Mouse (Mus musculus) heart, adult 2 months (tissue): ENCODE data around the gene Abcg4. TPM values are rescaled to one million over a fixed set of nuclear protein-coding genes. Genes with fewer than 3 reads are reported as not detected.
A peak's percentile ranks its signal among the peaks of the same experiment; 100 is the strongest.

ENCODE experiments used
- DNase-seq, 2 experiments: peaks; one replicate each; pipeline ENCODE4 v3.0.0; 2021
- H3K27ac ChIP-seq: fragments of 200-600 bp; 2 replicates; pipeline ENCODE4 v1.8.1; 2022
- H3K27me3 ChIP-seq: fragments of 200-500 bp; 2 replicates; pipeline ENCODE4 v1.6.1; 2012; ENCODE audit warnings: mild to moderate bottlenecking, low read length, inconsistent platforms, mixed read lengths; ENCODE audit not compliant: control insufficient read depth, insufficient read depth
- H3K36me3 ChIP-seq: fragments of 200-500 bp; 2 replicates; pipeline ENCODE4 v1.6.1; 2012; ENCODE audit warnings: low read length, inconsistent platforms; ENCODE audit not compliant: control insufficient read depth, insufficient read depth
- H3K4me1 ChIP-seq: fragments of 200-500 bp; 2 replicates; pipeline ENCODE4 v1.6.1; 2011; ENCODE audit warnings: low read length; ENCODE audit not compliant: control insufficient read depth, insufficient read depth
- H3K4me3 ChIP-seq: fragments of 200-600 bp; 2 replicates; pipeline ENCODE4 v1.8.1; 2022
- H3K79me2 ChIP-seq: fragments of 200-500 bp; replicated peaks from 2 replicates; pipeline ENCODE4 v1.6.1; 2012; ENCODE audit warnings: mild to moderate bottlenecking, inconsistent platforms, low read length, moderate library complexity, mixed read lengths; ENCODE audit not compliant: control insufficient read depth, insufficient read depth
- H3K9ac ChIP-seq: fragments of 200-500 bp; 2 replicates; pipeline ENCODE4 v1.6.1; 2012; ENCODE audit warnings: low read depth, mild to moderate bottlenecking, control low read depth, inconsistent platforms, low read length, mixed read lengths
- CTCF ChIP-seq: fragments of 200-600 bp; IDR thresholded peaks from 2 replicates; pipeline ENCODE4 v1.8.1; 2022; ENCODE audit warnings: antibody characterized with exemption, mild to moderate bottlenecking, moderate library complexity
- EP300 ChIP-seq: fragments of 200-500 bp; IDR thresholded peaks from 2 replicates; pipeline ENCODE4 v1.6.1; 2011; ENCODE audit warnings: low read depth, low read length, control low read depth; ENCODE audit not compliant: insufficient read depth
- POLR2A ChIP-seq: fragments of 200-500 bp; IDR thresholded peaks from 2 replicates; pipeline ENCODE4 v1.6.1; 2011; ENCODE audit warnings: mild to moderate bottlenecking, low read depth, low read length, control low read depth; ENCODE audit not compliant: insufficient read depth
- WGBS: fragments of 180-500 bp; shearing (Covaris S2); methylation state at CpG from one replicate; pipeline ENCODE4 v1.1.7; 2018; 5-methylcytosine and 5-hydroxymethylcytosine counted together
- intact Hi-C: fragments of 180-260 bp; cut with DNase I; formaldehyde crosslinking; loops from one replicate; pipeline ENCODE4 v1.15.1; 2025
- polyA plus RNA-seq: library from polyadenylated mRNA; depleted of rRNA; stranded (reverse); fragments of >200 nt; gene quantifications from 2 replicates; pipeline ENCODE4 v1.2.3, GENCODE M21; 2012
- total RNA-seq, 2 experiments: library from RNA; stranded (reverse); gene quantifications; 2 replicates each; pipeline ENCODE4 v1.2.3; 2021

The Abcg4 gene
- total and polyA plus RNA-seq, 3 experiments: 0.42 to 2.1 (median 0.75) TPM

DNA sequence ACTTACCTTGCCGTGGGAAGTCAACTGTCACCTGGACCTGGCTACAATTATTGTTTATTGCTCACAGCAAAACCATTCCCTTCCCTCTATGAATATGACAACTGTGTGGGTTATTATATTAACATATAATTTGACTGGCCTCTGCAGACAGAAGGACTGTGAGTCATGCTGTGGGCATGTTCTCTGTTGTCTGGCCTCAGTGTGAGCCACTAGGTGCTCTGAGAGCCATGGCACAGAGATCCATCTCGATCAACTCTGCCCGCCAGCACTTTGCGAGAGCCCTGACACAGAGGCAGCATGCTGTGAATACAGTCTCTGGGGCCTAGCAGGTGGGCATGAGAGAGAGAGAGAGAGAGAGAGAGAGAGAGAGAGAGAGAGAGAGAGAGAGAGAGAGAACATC lies 18.4 kb downstream of the Abcg4 start:
- DNase-seq: no peak

DNA sequence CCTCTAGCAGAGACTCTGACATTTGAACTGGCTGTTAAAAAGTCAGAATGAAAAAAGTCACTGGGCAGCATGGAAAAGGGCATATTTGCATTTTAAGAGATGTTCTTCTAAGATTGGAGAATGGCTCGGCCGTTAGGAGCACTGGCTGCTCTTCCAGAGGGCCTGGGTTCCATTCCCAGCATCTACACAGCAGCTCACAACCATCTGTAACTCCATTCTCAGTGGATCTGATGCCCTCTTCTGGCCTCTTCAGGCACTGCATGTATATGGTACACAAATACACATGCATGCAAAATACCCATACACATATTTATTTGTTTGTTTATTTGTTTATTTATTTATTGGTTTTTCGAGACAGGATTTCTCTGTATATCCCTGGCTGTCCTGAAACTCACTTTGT lies 19.3 kb downstream of the Abcg4 start:
- H3K36me3 ChIP-seq: no peaks in the 10 kb centered on the region
- intact Hi-C loops: loop anchor here (1.0 to 10.0 kb wide), 3 partner anchors 20 to 284 kb away; no protein-coding TSS in a partner anchor
- H3K4me3 ChIP-seq: no peak overlapping the region
- H3K27me3 ChIP-seq: no peaks in the 10 kb centered on the region
- H3K27ac ChIP-seq: no peak overlapping the region
- H3K79me2 ChIP-seq: no peaks in the 10 kb centered on the region
- peak in 1 of 2 experiments; percentile 49 for DNase-seq
- H3K4me1 ChIP-seq: peaks cover 4% of the 10 kb centered on the region; the same call in 1 of the 2 replicates
- TF ChIP-seq POLR2A (no peak), CTCF (peak; percentile 80)
- WGBS: 86% methylated on average over 3 of the region's 3 CpGs
- no peak overlapping the region for H3K9ac ChIP-seq

More for the DNA sequence above, 18.4 kb downstream of the Abcg4 start:
- Histone ChIP-seq H3K4me1 (peaks cover 4% of the 10 kb centered on the region; the same call in 1 of the 2 replicates), H3K79me2 (no peaks in the 10 kb centered on the region), H3K9ac (no peak overlapping the region), H3K36me3 (no peaks in the 10 kb centered on the region), H3K4me3 (no peak overlapping the region), H3K27ac (no peak overlapping the region), H3K27me3 (no peaks in the 10 kb centered on the region)
- intact Hi-C loops: loop anchor here (1.0 to 10.0 kb wide), 3 partner anchors 21 to 285 kb away; no protein-coding TSS in a partner anchor
- TF ChIP-seq POLR2A: no peak
- WGBS: 88% methylated on average over 4 of the region's 4 CpGs

DNA sequence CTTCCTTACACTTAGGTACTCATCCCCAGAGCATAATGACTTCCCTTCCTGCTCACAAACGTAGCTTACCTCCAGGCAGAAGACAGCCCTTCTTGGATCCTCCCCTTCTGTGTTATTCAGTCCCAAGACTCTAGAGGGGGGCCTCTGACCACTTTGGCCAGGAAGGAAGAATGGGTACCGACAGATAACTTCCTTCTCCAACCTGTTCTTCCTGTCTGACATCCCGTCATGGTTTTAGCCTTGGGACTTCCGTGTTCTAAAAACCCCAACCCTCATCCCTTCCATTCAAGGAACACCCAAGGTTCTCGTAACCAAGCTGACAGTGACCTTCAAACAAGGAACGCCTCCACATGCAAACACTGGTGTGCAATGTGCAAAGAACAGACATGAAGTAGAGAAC lies 20.0 kb downstream of the Abcg4 start, which contains the start of gene Nlrx1:
Gene Nlrx1, minus strand, starts transcription at position 168 of the 400 bp plus-strand sequence.
- H3K36me3 ChIP-seq: no peaks in the 10 kb centered on the region
- no peak for DNase-seq
- 54% methylated on average over 6 of the region's 6 CpGs for WGBS

DNA sequence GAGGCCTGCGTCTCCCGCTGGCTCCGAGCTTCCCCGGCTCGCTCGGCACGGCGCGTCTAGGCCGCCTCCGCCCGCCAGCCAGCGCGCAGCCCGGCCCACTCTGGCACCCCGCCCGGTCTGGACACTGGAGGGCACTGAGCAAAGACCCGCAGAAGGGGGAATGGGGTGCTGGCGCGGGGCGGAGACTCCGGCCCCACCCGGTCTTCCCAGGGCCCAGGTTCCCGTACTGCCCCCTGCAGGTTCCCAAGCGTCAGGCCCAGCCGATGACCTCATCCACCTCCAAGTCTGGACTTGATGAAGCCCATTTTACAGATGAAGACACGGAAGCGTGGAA lies 20.4 kb downstream of the Abcg4 start:
- intact Hi-C loops: loop anchor here (2.0 to 10.0 kb wide), 2 partner anchors 19 to 283 kb away; no protein-coding TSS in a partner anchor
- Histone ChIP-seq H3K27me3 (no peaks in the 10 kb centered on the region), H3K36me3 (no peaks in the 10 kb centered on the region), H3K79me2 (no peaks in the 10 kb centered on the region), H3K4me1 (peaks cover 4% of the 10 kb centered on the region; the same call in 1 of the 2 replicates), H3K9ac (peak overlapping the region; percentile 95), H3K27ac (peak overlapping the region; percentile 91), H3K4me3 (peak overlapping the region; percentile 59)
- WGBS: 4% methylated on average over 28 of the region's 28 CpGs
- peak; percentile 91 to 93 for DNase-seq
- TF ChIP-seq EP300 (0 out of 2 replicates have a peak, but pooled peaks have one; percentile 34), POLR2A (0 out of 2 replicates have a peak, but pooled peaks have one; percentile 46), CTCF (peak; percentile 87)

More for the DNA sequence above, 20.0 kb downstream of the Abcg4 start, which contains the start of gene Nlrx1:
- H3K4me1 ChIP-seq: peaks cover 4% of the 10 kb centered on the region; the same call in 1 of the 2 replicates
- H3K4me3 ChIP-seq: peak within 1 kb of the TSS; percentile 59
- no peaks in the 10 kb centered on the region for H3K27me3 ChIP-seq
- peak within 1 kb of the TSS; percentile 91 for H3K27ac ChIP-seq
- no peaks in the 10 kb centered on the region for H3K79me2 ChIP-seq
- H3K9ac ChIP-seq: peak within 1 kb of the TSS; percentile 95
- TF ChIP-seq POLR2A (no peak), CTCF (no peak), EP300 (no peak)
- intact Hi-C loops: loop anchor here (2.0 to 10.0 kb wide), 2 partner anchors 20 to 284 kb away; no protein-coding TSS in a partner anchor

DNA sequence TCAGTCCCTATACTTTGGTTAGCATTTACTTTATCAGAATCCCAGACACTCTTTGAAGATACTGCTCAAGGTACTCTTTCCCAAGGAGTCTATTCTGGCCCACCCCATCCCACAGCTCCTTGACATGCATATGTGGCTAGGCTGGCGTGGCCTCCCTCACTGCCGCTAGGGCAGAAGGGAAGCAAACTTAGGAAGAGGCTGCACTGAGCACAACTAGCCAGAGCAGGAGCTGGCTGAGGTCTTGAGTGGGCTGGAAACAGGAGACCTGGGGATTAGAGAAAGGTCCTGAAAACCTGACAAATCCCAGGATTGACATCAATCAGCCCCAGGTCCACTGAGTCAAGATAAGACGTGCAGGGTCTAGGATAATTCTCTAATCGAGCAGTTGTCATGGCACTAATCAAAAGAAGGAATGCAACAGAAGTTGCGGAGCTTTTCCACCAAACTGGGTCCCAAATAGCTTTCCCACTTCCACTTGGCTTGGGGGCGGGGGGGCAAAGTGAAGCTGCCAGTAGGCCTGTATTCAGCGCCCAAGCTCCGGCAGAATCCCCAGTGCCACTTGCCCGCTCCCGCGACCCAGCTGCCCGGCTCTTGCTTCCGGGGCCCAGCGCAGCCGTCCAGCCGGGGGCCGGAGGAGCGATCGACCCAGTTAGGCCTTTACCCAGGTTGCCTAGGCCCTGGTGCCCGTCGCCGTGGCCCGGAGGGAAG lies 20.9 kb downstream of the Abcg4 start:
- Histone ChIP-seq H3K27me3 (no peaks in the 10 kb centered on the region), H3K79me2 (no peaks in the 10 kb centered on the region), H3K4me1 (peaks cover 4% of the 10 kb centered on the region; the same call in 1 of the 2 replicates), H3K27ac (peak overlapping the region; percentile 91), H3K36me3 (no peaks in the 10 kb centered on the region), H3K4me3 (peak overlapping the region; percentile 59), H3K9ac (peak overlapping the region; percentile 95)
- WGBS: 4% methylated on average over 23 of the region's 23 CpGs
- intact Hi-C loops: loop anchor here (2.0 to 10.0 kb wide), 2 partner anchors 19 to 283 kb away; no protein-coding TSS in a partner anchor
- DNase-seq: peak; percentile 39 to 55
- TF ChIP-seq POLR2A (no peak; the same call in 1 of the 2 replicates), CTCF (peak; percentile 36)
